Mouse (Mus musculus): ENCODE data around the gene A630001G21Rik.

DNA sequence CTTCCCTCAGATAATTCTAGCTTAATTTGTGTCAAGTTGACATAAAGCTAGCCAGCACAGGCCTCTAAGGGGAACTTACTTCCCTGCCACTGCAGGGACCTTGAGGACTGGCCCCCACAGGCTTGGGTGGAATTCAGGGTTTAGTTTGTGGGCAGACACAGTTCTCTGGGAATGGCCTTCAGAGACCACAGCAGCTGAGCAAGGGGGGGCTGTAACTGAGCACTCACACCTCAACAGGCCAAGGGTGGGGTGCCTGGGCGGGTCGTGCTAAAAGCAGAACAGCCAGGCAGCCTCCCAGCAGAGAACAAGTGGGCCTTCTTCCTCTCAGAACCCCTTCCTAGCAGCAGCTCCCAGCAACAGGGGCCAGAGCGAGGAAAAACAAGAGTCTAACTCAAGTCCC is 12.3 kb downstream of the A630001G21Rik start:
- no peak for TF ChIP-seq EP300 (IDR thresholded peaks at IDR 0.05; ENCODE audit: low read depth)
- TF ChIP-seq CTCF (IDR thresholded peaks at IDR 0.05; ENCODE audit: low read depth) = no peak
